Mouse (Mus musculus) retina, embryonic 14.5 days (tissue): ENCODE data around the gene Cenpi.

Experiments
- DNase-seq: peaks from one replicate; pipeline ENCODE4 v3.0.0-alpha.2; 2015; ENCODE audit warnings: low spot score

The Cenpi gene

DNA sequence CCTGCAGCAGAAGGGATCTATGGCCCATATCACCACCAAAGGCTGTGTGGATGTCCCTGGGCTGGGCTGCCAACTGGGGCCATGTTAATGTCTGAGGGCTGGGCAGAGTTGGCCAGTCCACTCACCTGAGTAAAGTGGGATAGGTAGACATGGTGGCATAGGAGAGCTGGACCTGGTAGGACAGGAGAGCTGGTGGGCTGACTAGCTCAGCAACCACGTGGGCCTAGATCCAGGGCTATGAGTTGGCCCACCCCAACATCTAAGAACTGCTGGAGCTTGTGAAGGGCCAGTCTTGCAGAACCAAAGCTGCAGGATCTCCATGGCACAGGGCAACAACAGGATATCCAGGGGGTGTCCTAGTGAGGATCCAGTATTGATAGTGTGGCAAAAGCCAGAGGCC lies 57.5 kb downstream of the Cenpi start:
- no peak for DNase-seq

DNA sequence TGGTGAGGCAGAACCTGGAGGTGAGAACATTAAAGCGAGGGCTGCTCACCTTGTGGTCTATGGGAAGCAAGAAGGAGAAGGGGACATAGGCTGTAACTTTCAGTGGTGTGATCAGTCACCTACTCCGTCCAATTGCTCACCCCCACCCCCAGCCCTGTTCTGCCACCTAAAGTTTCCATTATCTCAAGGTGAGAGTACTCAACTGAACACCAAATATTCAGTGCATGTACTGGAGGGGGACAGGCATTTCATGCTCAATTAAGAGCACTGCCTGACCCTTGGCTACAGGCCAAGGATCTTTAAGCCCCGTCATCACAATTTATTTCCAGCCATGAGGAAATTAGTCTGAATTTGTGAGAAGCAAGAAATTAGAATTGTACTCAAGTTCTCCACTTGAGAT lies 58.7 kb downstream of the Cenpi start:
- DNase-seq, result no peak

DNA sequence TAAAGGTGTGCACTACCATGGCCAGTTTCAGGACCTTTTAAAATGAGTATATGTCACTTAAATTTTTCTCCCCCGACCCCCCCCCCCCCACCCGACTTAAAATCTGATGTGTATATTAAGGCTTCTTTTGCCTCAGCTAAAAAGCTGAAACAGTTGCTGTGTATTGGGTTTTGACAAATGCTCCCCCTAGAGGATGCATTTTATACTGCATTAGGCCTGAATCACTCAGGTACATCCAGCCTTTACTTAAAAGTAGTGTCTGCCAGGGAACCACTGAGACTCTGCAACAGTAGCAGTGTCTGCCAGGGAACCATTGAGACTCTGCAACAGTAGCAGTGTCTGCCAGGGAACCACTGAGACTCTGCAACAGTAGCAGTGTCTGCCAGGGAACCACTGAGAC lies 63.4 kb downstream of the Cenpi start:
- DNase-seq, result peak; percentile 53

DNA sequence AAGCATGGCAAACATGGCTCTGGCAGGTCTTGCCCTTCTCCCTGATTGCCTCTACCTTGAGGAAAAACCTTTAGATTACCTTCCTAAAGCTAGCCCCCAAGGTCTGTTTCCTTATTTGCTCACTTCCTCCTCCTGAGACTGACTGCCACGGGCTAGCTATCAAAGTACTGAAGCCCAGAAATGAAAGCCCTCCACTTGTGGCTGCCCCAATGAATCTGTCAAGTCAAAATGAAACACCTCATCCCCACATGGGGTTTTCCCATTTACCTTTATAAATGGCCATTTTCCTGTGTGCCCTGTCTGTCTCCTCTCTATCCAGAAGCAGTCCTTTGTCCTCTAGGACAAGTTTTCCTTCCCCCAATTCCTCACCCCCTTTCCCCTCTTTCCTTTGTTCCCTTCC lies 66.3 kb downstream of the Cenpi start:
- no peak for DNase-seq

DNA sequence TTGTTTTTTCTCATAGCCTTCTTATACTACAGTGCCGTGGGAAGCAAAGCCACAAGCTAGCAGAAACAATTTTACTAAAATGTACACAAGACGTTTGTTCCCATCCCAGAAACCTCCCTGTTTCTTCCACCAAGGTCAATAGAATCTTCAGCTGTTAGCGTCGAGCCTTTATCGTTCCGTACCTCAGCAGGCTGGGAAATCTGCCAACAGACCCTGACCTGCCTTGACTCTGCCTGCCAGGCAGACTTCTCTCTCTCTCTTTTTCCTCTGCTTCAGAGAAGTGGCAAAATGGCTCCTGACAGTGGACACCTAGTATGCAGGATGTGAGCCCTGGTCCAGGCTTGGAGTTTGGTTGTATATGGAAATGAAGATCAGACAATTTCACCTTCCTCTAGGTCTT lies 77.0 kb downstream of the Cenpi start:
- no peak for DNase-seq

DNA sequence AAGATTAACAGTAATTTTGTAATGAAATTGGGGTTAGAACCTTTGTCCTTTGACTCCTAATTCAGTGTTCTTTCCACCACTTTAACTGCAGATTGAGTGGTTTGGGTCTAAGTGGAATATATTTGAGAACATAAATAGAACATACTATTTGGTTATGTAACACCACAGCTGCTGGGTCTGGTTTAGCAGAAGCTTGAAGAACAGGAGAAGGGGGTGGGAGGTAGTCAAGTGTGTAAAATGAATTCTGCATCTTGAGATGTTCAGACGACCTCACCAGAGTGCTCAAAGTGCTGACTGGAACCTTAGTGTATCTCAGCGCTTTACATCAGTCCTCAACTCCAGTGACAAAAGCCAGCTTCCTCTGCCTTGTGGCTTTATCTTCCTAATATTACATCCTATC lies 91.1 kb downstream of the Cenpi start:
- DNase-seq, result no peak

DNA sequence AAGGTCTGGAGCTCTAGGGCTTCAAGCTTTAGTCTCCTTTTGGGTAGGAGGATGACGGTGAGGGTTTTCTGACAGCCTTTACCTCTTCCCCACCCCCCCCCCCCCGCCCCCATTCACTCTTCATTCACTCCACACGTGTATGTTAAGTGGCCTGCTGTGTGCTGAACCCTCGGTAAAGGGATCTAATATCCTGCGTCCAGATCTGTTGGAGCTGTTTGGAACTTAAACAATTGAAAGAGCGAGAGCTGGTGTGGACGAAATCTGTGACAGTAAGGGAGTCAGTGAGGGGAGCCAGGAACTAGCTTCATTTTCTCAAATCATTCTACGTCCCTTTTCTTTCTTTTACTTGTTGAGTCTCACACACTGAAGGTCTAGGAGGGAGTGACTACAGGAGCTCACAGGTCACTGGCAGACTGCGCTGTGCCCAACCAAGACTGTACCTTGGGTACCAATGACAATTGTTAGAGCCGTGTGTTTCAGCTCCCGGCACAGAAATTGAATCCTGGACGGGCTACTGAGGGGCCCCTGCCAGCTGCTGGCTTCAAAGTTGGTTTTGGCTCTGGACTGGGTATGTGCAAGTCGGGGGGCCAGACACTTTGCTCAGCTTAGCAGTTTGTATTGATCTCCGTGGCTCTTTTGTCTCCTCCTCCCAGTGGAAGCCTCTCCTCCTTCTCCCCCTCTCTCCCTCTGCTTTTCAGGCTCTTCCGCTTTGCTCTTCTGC lies 96.1 kb downstream of the Cenpi start, which contains the start of gene Drp2:
Gene Drp2 (plus strand): TSS at position 689 of the 721 bp plus-strand sequence.
- DNase-seq, result peak; percentile 27

DNA sequence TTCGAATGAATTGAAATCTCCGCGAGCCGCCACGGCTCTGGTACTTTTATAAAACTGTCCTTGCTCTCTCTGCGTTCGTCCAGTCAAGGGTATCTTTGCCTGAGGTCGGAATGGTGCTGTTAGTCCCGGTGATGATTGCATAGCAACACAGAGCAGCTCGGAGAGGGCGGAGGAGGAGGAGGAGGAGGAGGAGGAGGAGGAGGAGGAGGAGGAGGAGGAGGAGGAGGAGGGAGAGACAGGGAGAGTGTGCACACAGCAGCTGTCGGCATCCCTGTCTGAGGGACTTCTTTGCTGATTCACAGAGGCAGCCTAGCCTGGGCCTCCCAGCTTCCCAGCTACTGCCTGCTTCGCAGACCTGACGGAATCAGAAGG lies 96.7 kb downstream of the Cenpi start:
- DNase-seq, result peak; percentile 34

DNA sequence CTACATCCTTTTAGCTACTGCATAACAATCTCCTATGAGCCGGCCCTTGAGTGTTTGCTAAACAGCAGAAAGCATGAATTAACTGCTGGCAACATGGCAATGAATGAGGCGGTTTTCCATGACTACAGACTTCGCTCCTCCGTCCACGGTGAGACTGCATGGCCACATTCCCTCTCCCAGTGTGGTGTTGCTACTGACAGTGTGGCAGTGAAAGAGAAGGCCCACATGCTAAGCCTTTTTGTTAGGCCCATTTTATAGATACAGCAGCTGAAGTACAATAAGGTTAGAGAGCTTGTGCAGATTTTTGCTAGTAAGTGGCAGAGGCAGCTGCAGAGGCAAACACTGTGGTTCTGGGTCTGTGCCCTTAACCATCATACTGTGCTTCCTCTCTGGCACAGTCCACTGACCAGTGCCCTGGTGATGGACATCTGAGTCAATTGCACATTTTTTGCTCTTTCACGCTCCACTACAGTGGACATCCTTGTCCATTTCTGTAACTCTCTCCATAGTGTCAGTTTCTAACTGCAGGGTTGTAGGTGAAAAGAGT lies 101.5 kb downstream of the Cenpi start:
- DNase-seq, result no peak

DNA sequence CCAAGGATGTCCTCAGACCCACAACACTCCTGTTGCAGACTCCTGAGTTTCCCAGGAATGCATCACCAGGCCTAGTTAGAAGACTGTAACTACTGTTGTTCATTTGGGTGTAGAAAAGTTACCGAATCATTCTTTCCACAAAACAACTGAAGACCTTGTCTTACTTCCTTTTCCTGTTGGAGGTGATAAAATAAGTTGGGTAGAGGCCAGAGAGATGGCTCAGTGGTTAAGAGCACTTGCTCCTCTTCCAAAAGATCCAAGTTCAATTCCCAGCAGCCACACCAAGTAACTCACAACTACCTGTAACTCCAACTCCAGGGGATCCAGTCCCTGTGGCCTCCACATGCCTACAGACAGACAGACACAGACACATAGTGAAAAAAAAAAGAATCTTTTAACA lies 104.2 kb downstream of the Cenpi start:
- no peak for DNase-seq
